ENCODE assay signal across 10 mouse cellular contexts in genomic region chr13:54837471-54837889, GRCm38 (mm10). TPM values are rescaled to one million over a fixed set of nuclear protein-coding genes. Genes with fewer than 3 reads are reported as not detected.
A peak's percentile ranks its signal among the peaks of the same experiment; 100 is the strongest.
DNase-seq lines count a peak whose midpoint lies in the region; ATAC-seq and TF ChIP-seq lines count a peak whose summit lies in the region.
"Had no signal": no experiment of that assay in that cellular context is flagged by ENCODE, and none has a peak within 500 bp of the region (broad histone marks: within the 10 kb centered on the region; RNA-seq: fewer than 3 reads in every experiment).

No protein-coding gene starts in this region.

- H3K9ac ChIP-seq in hindbrain, postnatal 0 days (replicated peaks; ENCODE audit: low read length) = no peak overlapping the region
- peak overlapping the region; percentile 50; the same call in 1 of the 2 replicates for H3K9ac ChIP-seq in neural tube, embryonic 13.5 days

- TF ChIP-seq CTCF in kidney, adult 2 months (conservative IDR thresholded peaks at IDR 0.05; ENCODE audit: insufficient read depth, insufficient read length, low read depth, low read length) = no peak
- TF ChIP-seq CTCF in hindbrain, postnatal 0 days (IDR thresholded peaks at IDR 0.05; ENCODE audit: low read depth) = 0 out of 2 replicates have a peak, but pooled peaks have one; percentile 2

- H3K4me3 ChIP-seq in kidney, adult 2 months (ENCODE audit: insufficient read depth, low read depth, low read length) = no peak overlapping the region
- no peak overlapping the region for H3K4me3 ChIP-seq in hindbrain, postnatal 0 days (ENCODE audit: low read length)
- H3K4me3 ChIP-seq in neural tube, embryonic 13.5 days = no peak overlapping the region

- 2% methylated on average over 9 of the region's 9 CpGs for WGBS in kidney, adult 2 months
- WGBS in hindbrain, postnatal 0 days = 11% methylated on average over 9 of the region's 9 CpGs
- WGBS in neural tube, embryonic 13.5 days = 2% methylated on average over 7 of the region's 9 CpGs

- H3K27ac ChIP-seq in kidney, adult 2 months (ENCODE audit: insufficient read depth, low read depth, low read length) = no peak overlapping the region
- H3K27ac ChIP-seq in hindbrain, postnatal 0 days = peak overlapping the region; percentile 65
- H3K27ac ChIP-seq in neural tube, embryonic 13.5 days (replicated peaks) = peak overlapping the region; percentile 80

- DNase-seq in kidney, postnatal 4 days = peak; percentile 5 to 15
- DNase-seq in kidney, adult 2 months = no peak
- DNase-seq in cerebellum, postnatal 14 days = peak; percentile 73 to 82
- DNase-seq in hindbrain, postnatal 0 days (ENCODE audit: low spot score) = peak; percentile 62
- no peak for DNase-seq in heart, adult 9 months (ENCODE audit: low spot score in 2 of 2)
- no peak for DNase-seq in thymus, postnatal 14 days
- no peak for DNase-seq in urinary bladder, postnatal 10 days (ENCODE audit: low spot score)

- ATAC-seq in hindbrain, postnatal 0 days = peak; percentile 54; the same call in 1 of the 2 replicates
- peak; percentile 29 for ATAC-seq in neural tube, embryonic 13.5 days (ENCODE audit: low read depth)

- H3K9me3 ChIP-seq in hindbrain, postnatal 0 days (ENCODE audit: low read length) = no peaks in the 10 kb centered on the region
- no peaks in the 10 kb centered on the region for H3K9me3 ChIP-seq in neural tube, embryonic 13.5 days
- H3K9me3 ChIP-seq: G1E had no signal

- no peaks in the 10 kb centered on the region for H3K27me3 ChIP-seq in kidney, adult 2 months (replicated peaks; ENCODE audit: control insufficient read depth, insufficient read depth, low read length)
- no peaks in the 10 kb centered on the region for H3K27me3 ChIP-seq in hindbrain, postnatal 0 days (ENCODE audit: insufficient read depth, low read length)
- no peaks in the 10 kb centered on the region for H3K27me3 ChIP-seq in neural tube, embryonic 13.5 days

- no peaks in the 10 kb centered on the region for H3K36me3 ChIP-seq in kidney, adult 2 months (ENCODE audit: control insufficient read depth, insufficient read depth, low read length)
- H3K36me3 ChIP-seq in hindbrain, postnatal 0 days (ENCODE audit: insufficient read depth, low read length) = no peaks in the 10 kb centered on the region
- H3K36me3 ChIP-seq in neural tube, embryonic 13.5 days = no peaks in the 10 kb centered on the region
- H3K36me3 ChIP-seq: G1E had no signal

- no peak for TF ChIP-seq POLR2A in kidney, adult 2 months (IDR thresholded peaks at IDR 0.05; ENCODE audit: low read depth, low read length)

- H3K4me1 ChIP-seq in kidney, adult 2 months (ENCODE audit: control insufficient read depth, insufficient read depth, low read length) = no peaks in the 10 kb centered on the region
- H3K4me1 ChIP-seq in hindbrain, postnatal 0 days (ENCODE audit: insufficient read depth, low read length) = peaks cover 14% of the 10 kb centered on the region
- H3K4me1 ChIP-seq in neural tube, embryonic 13.5 days (replicated peaks) = peaks cover 30% of the 10 kb centered on the region

- 0 out of 2 replicates have a peak overlapping the region, but pooled peaks have one; percentile 13 for H3K4me2 ChIP-seq in hindbrain, postnatal 0 days (ENCODE audit: low read depth, low read length)
- H3K4me2 ChIP-seq in neural tube, embryonic 13.5 days = peak overlapping the region; percentile 31

RNA-seq across cellular contexts. Expression of gene Tspan17, which starts 48.3 kb away (rescaled TPM):
- 10.0 and 12.6 TPM in 2 replicates for polyA plus RNA-seq in kidney, adult 2 months (2012; rRNA removed)
- 53.2 and 60.5 TPM in 2 replicates for total RNA-seq in hindbrain, postnatal 0 days (2014; rRNA removed)
- polyA plus RNA-seq in hindbrain, postnatal 0 days (2015; fragmentation: Nextera tagmentation; extraction: Ambion mirVana) = 143 and 153 TPM in 2 replicates
- 69.2 and 80.8 TPM in 2 replicates for polyA plus RNA-seq in neural tube, embryonic 13.5 days (2015; fragmentation: Nextera tagmentation; extraction: Ambion mirVana)

RNA-seq across cellular contexts. Expression of gene Eif4e1b, which starts 53.7 kb away (rescaled TPM):
- not detected in 2 replicates for polyA plus RNA-seq in kidney, adult 2 months (2012; rRNA removed)
- total RNA-seq in hindbrain, postnatal 0 days (2014; rRNA removed) = not detected in 2 replicates
- not detected in 2 replicates for polyA plus RNA-seq in hindbrain, postnatal 0 days (2015; fragmentation: Nextera tagmentation; extraction: Ambion mirVana)
- not detected in 2 replicates for polyA plus RNA-seq in neural tube, embryonic 13.5 days (2015; fragmentation: Nextera tagmentation; extraction: Ambion mirVana)
- polyA plus RNA-seq: G1E; liver, embryonic 16.5 days had no signal

Comparison
In these comparisons a context has a peak if more than half of its experiments do, and no peak if none do; other contexts are left out.
1. DNase-seq: peak in kidney, postnatal 4 days (2 of 2), cerebellum, postnatal 14 days (2 of 2) and hindbrain, postnatal 0 days (single experiment); none in kidney, adult 2 months (single experiment), heart, adult 9 months (0 of 2), thymus, postnatal 14 days (single experiment) and urinary bladder, postnatal 10 days (single experiment).